Mouse (Mus musculus) cerebellum, adult (tissue): ENCODE results near the gene Prkcz.

Experiments used
- ATAC-seq: cut with Nextera tagmentation; 2 replicates; pipeline ENCODE4 v1.9.2; 2017; ENCODE audit warnings: mild to moderate bottlenecking, moderate library complexity, mixed read lengths; ENCODE audit not compliant: insufficient number of reproducible peaks, low FRiP score, low TSS enrichment

The Prkcz gene

GRCm38 (mm10) chr4:155361303-155361791 lies at the start of gene Prkcz:
Prkcz (minus strand) TSS chr4:155361361.
- peak; percentile 93 for ATAC-seq

- peak; percentile 89 for ATAC-seq
These were observed 48.1 kb upstream of the Prkcz start, which contains the start of gene Cfap74 for GRCm38 (mm10) chr4:155409058-155409776. Cfap74 (plus strand) TSS chr4:155409190.

DNA sequence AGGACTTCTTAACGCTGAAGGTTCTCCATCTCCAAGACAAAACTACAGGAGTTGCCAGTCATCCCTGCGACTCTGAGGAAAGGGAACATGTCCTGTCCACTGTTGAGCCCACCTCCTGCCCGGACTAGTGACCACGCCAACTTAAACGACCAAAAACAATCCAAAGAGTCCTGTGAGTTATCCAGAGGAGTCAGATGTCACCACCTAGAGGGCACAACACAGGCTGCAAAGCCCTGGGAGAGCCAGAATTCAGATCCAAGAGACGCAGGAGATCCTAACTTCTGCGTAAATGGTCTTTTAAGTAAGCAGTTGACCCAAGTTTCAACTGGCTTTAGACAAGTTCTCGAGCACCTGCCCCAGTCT lies 47.5 kb upstream of the Prkcz start:
- no peak for ATAC-seq

- ATAC-seq = no peak
These were observed 41.3 kb upstream of the Prkcz start for GRCm38 (mm10) chr4:155402489-155402888.

DNA sequence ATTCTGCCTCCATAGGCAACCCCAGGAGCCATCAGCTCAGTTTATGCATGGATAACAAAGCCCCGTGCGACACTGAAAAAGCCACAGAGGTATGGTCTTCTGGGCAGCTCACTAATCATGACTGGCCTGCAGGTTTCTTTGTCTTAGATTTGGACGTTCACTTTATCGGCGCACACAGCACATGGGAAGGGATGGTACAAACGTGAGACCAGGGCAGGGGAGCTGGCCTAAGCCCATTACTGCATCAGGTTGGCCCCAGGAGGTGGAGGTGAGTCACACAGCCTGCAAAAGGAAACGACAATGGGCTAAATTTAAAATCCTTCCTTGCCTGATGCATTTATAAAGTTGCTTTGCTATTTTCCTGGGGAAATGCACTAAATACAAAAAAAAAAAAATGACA lies 40.0 kb upstream of the Prkcz start:
- ATAC-seq = no peak

DNA sequence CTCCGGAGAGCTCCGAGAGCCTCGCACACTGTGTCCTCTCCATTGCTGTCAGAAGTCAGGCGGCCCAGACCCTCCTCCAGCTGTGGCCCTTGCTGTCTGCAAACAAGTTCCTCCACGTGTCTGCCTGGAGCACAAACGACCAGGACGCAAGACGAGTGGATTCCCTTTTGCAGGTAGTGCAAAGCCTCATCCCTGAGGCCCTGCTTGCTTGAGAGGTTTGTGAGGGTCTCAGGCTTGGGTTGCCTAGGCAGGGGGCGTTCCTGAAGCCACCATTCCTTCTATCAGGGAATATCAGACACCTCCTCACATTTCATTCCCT lies 37.0 kb upstream of the Prkcz start:
- ATAC-seq = no peak

GRCm38 (mm10) chr4:155397511-155398221 lies 36.5 kb upstream of the Prkcz start, which contains the start of gene Gabrd:
Gabrd (minus strand) TSS chr4:155398112.
- ATAC-seq = peak; percentile 37; the same call in 1 of the 2 replicates

DNA sequence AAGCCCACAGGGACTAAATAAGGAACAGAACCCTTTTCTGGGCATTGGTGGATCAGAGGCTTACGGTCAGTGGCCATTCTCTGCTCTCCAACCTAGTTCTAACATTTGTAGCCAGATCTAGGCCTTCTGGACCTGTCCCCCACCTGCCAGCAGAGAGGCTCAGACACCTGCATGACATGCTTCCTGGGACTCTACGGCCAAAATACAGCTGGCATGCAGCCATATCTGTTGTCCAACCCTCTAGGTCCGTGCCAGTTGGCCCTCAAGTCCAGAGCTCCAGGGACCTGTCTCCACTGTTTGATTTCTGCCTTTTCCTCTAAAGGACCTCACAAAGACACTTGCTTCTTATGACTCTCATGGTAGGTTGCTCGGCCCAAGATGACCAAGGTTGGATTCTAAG lies 35.6 kb upstream of the Prkcz start:
- ATAC-seq = peak; percentile 79

- no peak for ATAC-seq
These were observed 34.3 kb upstream of the Prkcz start for GRCm38 (mm10) chr4:155395471-155395870.

DNA sequence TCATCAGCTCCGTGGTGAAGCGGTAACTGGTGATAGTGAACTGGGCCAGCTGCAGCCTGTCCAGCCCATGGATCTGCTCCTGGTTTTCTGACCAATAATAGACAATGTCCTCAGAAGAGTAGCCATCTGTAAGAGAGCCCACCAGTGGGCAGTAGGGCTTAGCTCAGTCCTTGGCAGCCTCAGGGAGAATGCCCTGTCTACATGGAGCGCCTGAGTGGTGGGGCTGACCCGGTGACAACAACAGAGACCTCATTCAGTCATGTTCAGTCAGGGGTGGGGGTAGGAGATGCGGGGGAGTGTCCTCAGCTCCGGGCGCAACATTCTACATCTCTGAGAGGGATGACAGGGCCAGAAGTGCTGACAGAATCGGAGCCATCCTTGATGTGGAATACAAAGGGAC lies 26.0 kb upstream of the Prkcz start:
- no peak for ATAC-seq

- peak; percentile 53; the same call in 1 of the 2 replicates for ATAC-seq
These were observed 22.2 kb upstream of the Prkcz start for GRCm38 (mm10) chr4:155383326-155383725.

- no peak for ATAC-seq
These were observed 21.6 kb upstream of the Prkcz start for GRCm38 (mm10) chr4:155382752-155383151.

GRCm38 (mm10) chr4:155381974-155382373 lies 20.8 kb upstream of the Prkcz start:
- ATAC-seq = no peak

GRCm38 (mm10) chr4:155371797-155372735 lies 10.9 kb upstream of the Prkcz start:
- 0 out of 2 replicates have a peak, but pooled peaks have one; percentile 36 for ATAC-seq

DNA sequence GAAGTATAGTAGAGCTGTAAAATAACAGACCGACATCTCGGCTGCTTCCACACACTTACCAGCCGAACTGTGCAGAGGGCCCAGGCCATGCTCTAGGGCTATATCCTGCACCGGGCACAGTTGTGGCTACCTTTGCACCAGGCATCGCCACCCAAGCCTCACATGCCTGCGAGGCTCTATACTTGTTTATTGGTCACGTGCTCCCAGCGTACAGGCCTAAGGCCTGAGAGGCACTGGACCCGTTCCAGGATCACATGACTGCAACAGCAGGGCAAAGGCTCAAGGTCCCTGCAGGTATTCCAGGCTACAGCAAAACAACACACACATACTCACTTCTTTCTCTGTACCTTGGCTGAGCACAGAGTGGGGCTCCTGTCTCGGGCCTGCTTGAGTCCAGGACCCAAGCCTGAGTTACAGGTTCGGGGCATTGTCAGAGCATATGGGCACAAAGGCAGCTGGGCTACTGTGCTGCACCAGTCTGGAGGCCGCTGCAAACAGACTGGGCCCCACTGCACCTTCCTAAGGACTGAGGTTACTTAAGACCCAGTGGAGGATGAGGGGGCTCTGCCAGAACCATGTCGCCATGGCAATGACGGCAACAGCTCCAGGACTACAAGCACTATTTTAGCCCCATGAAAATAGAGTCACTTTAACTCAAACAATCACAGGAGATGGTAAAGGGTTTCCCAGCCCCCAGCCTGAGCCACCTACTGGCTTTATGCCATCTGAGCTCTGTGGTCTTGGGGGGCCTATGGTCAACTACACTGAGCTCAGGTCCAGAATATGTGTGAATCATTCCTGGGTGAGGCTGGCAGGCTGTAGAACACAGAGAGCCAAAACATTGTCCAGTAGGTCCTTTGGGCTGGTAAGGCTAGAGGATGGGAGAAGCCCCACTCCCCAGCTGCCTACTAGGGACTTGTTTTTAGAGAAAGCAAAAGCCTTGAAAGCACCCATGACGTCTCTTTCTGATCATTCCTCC lies 9.9 kb upstream of the Prkcz start:
- no peak for ATAC-seq

- ATAC-seq = peak; percentile 23; the same call in 1 of the 2 replicates
These were observed 7.5 kb upstream of the Prkcz start for GRCm38 (mm10) chr4:155368684-155369083.

DNA sequence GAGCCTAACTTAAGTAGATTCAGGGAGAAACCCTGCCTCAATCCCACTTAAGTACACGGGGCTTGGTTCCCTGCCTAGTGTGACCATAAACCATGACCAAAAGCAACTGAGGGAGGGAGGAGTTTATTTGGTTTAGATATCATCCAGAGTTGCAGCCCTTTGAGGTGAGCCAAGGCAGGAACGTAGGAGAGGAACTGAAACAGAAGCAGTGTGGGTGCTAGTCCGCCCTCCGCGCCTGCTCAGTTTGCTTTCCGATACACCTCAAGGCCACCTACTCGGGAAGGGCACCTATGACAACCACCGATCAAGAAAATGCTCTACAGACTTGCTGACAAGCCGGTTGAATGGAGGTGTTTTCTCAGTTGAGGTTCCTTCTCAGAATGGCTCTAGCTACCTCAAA lies 6.6 kb upstream of the Prkcz start:
- ATAC-seq = no peak

DNA sequence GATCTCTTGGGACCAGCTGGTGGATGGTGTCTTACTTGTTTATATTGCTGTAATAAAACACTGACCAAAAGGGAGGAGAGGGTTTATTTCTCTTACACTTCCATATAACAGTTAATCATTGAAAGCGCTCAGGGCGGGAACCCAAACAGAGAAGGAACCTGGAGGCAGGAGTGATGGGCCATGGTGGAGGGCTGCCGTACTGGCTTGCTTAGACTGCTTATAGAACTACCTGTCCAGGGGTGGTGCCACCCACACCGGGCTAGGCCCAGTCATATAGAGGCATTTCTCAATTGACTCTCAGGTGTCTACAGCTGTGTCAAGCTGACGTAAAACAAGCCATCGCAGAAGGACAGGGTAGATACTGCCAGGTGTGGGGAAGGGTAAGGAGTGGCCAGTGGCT lies 5.6 kb upstream of the Prkcz start:
- ATAC-seq = no peak

DNA sequence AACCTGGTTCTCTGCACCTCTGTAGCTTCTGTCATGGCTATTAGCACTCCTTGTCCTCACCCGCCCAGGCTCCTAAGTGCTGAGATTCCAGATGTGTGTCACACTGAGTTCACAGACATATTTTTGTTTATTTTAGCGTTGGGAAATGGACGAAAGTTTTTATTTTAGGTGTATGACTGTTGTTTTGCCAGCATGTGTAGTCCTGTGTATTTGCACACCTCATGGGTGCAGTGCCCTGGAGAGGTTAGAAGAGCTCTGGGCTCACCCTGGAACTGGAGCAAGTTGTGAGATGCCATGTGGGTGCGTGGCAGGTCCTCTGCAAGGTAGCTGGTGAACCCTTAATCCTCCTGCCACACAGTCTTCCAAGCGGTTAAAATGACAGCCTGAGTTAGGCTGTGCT lies 1.3 kb upstream of the Prkcz start:
- no peak for ATAC-seq
